8 mouse cellular contexts compared by ENCODE assay signal in the genomic region with DNA sequence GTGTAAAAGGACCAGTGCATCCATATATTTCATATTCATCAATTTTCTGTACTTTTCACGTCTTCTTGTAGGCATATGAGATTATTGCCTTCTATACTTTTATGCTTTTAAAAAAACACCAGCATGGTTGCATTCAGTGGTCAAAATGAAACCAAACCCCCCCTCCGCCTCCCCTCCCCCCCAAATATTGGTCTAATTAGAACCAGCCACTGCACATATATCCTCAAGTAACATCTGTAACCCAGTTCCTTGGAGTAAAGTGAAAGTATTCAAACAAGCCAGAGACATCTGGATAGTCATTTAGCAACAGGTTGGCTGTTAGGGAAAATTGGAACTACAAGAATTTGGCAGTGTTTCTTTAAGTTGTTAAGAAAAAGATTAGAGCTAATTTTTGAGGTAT. TPM values are rescaled to one million over a fixed set of nuclear protein-coding genes. Genes with fewer than 3 reads are reported as not detected.
DNase-seq lines count a peak whose midpoint lies in the region; ATAC-seq and TF ChIP-seq lines count a peak whose summit lies in the region.

No protein-coding gene starts in this region.

- H3K4me2 ChIP-seq in heart, embryonic 14.5 days (ENCODE audit: low read length), result peak overlapping the region; percentile 96

- H3K27ac ChIP-seq in heart, embryonic 14.5 days (replicated peaks in 1 of 2; ENCODE audit: control insufficient read depth in 1 of 2, insufficient read depth in 1 of 2, low read depth in 2 of 2, low read length in 2 of 2), result no peak overlapping the region
- H3K27ac ChIP-seq in hindbrain, embryonic 10.5 days, result no peak overlapping the region
- H3K27ac ChIP-seq in macrophage, result peak overlapping the region; percentile 67
- no peak overlapping the region for H3K27ac ChIP-seq in thymus, adult 2 months (ENCODE audit: control insufficient read depth, insufficient read depth, low read length)

- DNase-seq in heart, adult 11 months, result no peak
- DNase-seq in Muller cell, postnatal 12 days (ENCODE audit: inconsistent ontology term), result peak; percentile 36
- no peak for DNase-seq in hindbrain, embryonic 10.5 days (ENCODE audit: low spot score)
- no peak for DNase-seq in urinary bladder, postnatal 4 days (ENCODE audit: low spot score in 2 of 2)
- no peak for DNase-seq in thymus, adult 2 months
- no peak for DNase-seq in spleen, postnatal 36 days (ENCODE audit: low spot score in 2 of 2)

- 51% methylated on average over 2 of the region's 2 CpGs for WGBS in heart, embryonic 14.5 days
- WGBS in hindbrain, embryonic 10.5 days, result 51% methylated on average over 2 of the region's 2 CpGs
- 40% methylated on average over 2 of the region's 2 CpGs for WGBS in macrophage (ENCODE audit: missing documents)
- 57% methylated on average over 2 of the region's 2 CpGs for WGBS in thymus, adult 2 months

- H3K36me3 ChIP-seq in heart, embryonic 14.5 days (ENCODE audit: control insufficient read depth, insufficient read depth, low read length), result no peaks in the 10 kb centered on the region
- H3K36me3 ChIP-seq in hindbrain, embryonic 10.5 days, result no peaks in the 10 kb centered on the region
- H3K36me3 ChIP-seq in macrophage (ENCODE audit: inconsistent target), result no peaks in the 10 kb centered on the region
- no peaks in the 10 kb centered on the region for H3K36me3 ChIP-seq in thymus, adult 2 months (ENCODE audit: control insufficient read depth, insufficient read depth, low read length)

- peak overlapping the region in 1 of 2 experiments; percentile 91; a peak in 3 of 4 replicates for H3K4me3 ChIP-seq in heart, embryonic 14.5 days (ENCODE audit: control insufficient read depth in 1 of 2, insufficient read depth in 1 of 2, low read depth in 1 of 2, low read length in 2 of 2)
- H3K4me3 ChIP-seq in hindbrain, embryonic 10.5 days, result peak overlapping the region; percentile 74
- H3K4me3 ChIP-seq in macrophage (ENCODE audit: inconsistent target), result peak overlapping the region; percentile 53
- H3K4me3 ChIP-seq in thymus, adult 2 months (ENCODE audit: control insufficient read depth, insufficient read depth, low read length), result no peak overlapping the region

- peaks cover 2 to 14% of the 10 kb centered on the region in 2 experiments for H3K4me1 ChIP-seq in heart, embryonic 14.5 days (ENCODE audit: control insufficient read depth in 2 of 2, insufficient read depth in 2 of 2, low read length in 2 of 2)
- H3K4me1 ChIP-seq in hindbrain, embryonic 10.5 days (replicated peaks), result peaks cover 26% of the 10 kb centered on the region
- no peaks in the 10 kb centered on the region for H3K4me1 ChIP-seq in thymus, adult 2 months (replicated peaks; ENCODE audit: control insufficient read depth, insufficient read depth, low read length)

- no peak for TF ChIP-seq CTCF in thymus, adult 2 months (IDR thresholded peaks at IDR 0.05; ENCODE audit: borderline replicate concordance, control insufficient read depth, extremely low read depth, insufficient read depth, low read length, poor library complexity)

- H3K27me3 ChIP-seq in heart, embryonic 14.5 days (ENCODE audit: control insufficient read depth, insufficient read depth, low read length), result peaks cover under 1% of the 10 kb centered on the region
- H3K27me3 ChIP-seq in hindbrain, embryonic 10.5 days (ENCODE audit: insufficient read depth, poor library complexity, severe bottlenecking), result peaks cover 50% of the 10 kb centered on the region
- H3K27me3 ChIP-seq in thymus, adult 2 months (ENCODE audit: control insufficient read depth, insufficient read depth, low read length), result no peaks in the 10 kb centered on the region

- TF ChIP-seq POLR2A in thymus, adult 2 months (IDR thresholded peaks at IDR 0.05; ENCODE audit: control insufficient read depth, extremely low read depth, insufficient read depth, low read length, poor library complexity), result no peak

- no peaks in the 10 kb centered on the region for H3K9me3 ChIP-seq in heart, embryonic 14.5 days (ENCODE audit: control insufficient read depth, low read length)
- H3K9me3 ChIP-seq in hindbrain, embryonic 10.5 days, result no peaks in the 10 kb centered on the region

- peaks cover 45% of the 10 kb centered on the region for H3K79me2 ChIP-seq in macrophage (ENCODE audit: inconsistent target)

- H3K9ac ChIP-seq in heart, embryonic 14.5 days (ENCODE audit: low read length), result peak overlapping the region; percentile 92

- no peak for ATAC-seq in heart, embryonic 14.5 days (ENCODE audit: insufficient number of reproducible peaks, insufficient read depth, low FRiP score, low read depth)

RNA-seq across cellular contexts. Expression of a gene that starts 0.5 kb away (rescaled TPM):
- 13.7 and 15.3 TPM in 2 replicates for polyA plus RNA-seq in heart, embryonic 14.5 days (2014; fragmentation: Nextera tagmentation; extraction: Ambion mirVana)
- 3.2 and 4.2 TPM in 2 replicates for polyA plus RNA-seq in hindbrain, embryonic 10.5 days (2016; fragmentation: Nextera tagmentation; extraction: Ambion mirVana)
- 10 to 100 TPM in 1 of 26 experiments, 1 to 10 TPM in 23, under 1 TPM in 2; 0.52 to 12.3 (median 2.3) TPM for total RNA-seq in macrophage (2018; cell fraction: chromatin; rRNA removed)
- 10 to 100 TPM in 18 of 26 experiments, 1 to 10 TPM in 8; 6.8 to 25.0 (median 11.6) TPM for total RNA-seq in macrophage (2018; cell fraction: cytosol; rRNA removed)
- 10 to 100 TPM in 3 of 26 experiments, 1 to 10 TPM in 23; 3.4 to 18.4 (median 5.4) TPM for total RNA-seq in macrophage (2018; cell fraction: nucleus; rRNA removed)
- polyA plus RNA-seq in macrophage (2018), result 17.4 to 25.7 TPM (median 19.1 TPM) in 3 replicates
- polyA plus RNA-seq in thymus, adult 2 months (2012; rRNA removed), result 35.4 and 58.6 TPM in 2 replicates

RNA-seq across cellular contexts. Expression of a gene that starts 8.9 kb away (rescaled TPM):
- 27.5 and 29.9 TPM in 2 replicates for polyA plus RNA-seq in heart, embryonic 14.5 days (2014; fragmentation: Nextera tagmentation; extraction: Ambion mirVana)
- 29.4 and 32.5 TPM in 2 replicates for polyA plus RNA-seq in hindbrain, embryonic 10.5 days (2016; fragmentation: Nextera tagmentation; extraction: Ambion mirVana)
- 10 to 100 TPM; 10.6 to 77.5 (median 60.7) TPM for total RNA-seq in macrophage (2018; cell fraction: chromatin; rRNA removed)
- 10 to 100 TPM; 14.9 to 23.3 (median 18.8) TPM for total RNA-seq in macrophage (2018; cell fraction: cytosol; rRNA removed)
- total RNA-seq in macrophage (2018; cell fraction: nucleus; rRNA removed), result 10 to 100 TPM; 11.7 to 51.8 (median 32.3) TPM
- polyA plus RNA-seq in macrophage (2018), result 15.1 to 23.0 TPM (median 20.8 TPM) in 3 replicates
- 11.1 and 16.0 TPM in 2 replicates for polyA plus RNA-seq in thymus, adult 2 months (2012; rRNA removed)
